Mouse (Mus musculus): ENCODE results near the gene Sertad3. TPM values are rescaled to one million over a fixed set of nuclear protein-coding genes. Genes with fewer than 3 reads are reported as not detected.

The Sertad3 gene
- polyA plus RNA-seq, 1 experiment from 2014 or later = 21.9 TPM

DNA sequence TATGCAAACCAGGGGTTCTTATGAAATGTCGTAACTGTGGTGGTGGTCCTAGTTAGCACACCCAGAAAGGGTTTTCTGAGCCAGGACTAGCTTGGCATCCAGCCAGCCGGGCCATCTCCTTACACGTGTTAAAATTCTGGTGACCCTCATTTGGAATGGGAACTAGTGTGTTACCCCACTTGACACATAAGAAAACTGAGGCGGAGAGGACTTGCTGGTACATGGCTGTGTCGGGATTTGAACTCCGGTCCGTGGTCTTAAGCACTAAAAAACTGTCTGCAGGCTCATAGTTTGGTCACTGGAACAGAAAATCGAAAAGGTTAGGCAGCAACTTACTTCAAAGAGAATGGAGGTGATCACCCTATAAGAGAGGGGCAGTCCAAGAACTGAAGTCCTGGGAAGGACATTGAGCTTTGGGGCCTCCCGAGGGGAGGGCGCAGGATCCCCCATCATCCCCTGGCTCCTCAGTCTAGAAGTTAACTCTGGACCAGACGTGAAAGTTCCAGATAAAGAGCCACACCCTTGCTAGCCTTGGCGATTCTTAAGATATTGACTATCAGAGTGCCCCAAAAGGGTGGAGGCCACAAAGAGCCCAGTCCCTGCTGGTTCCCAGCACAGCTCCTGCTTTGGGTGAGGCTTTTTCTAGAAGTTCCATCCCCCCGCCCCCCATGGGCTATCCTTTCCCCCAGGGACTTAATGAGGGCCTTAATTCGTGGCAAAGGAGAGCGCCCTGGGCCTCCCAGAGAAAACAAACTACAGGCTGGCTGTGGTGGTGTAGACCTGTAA lies 25.0 kb upstream of the Sertad3 start:
- no peak for ATAC-seq (ENCODE audit: low FRiP score)
- H3K36me3 ChIP-seq (replicated peaks) = no peaks in the 10 kb centered on the region

DNA sequence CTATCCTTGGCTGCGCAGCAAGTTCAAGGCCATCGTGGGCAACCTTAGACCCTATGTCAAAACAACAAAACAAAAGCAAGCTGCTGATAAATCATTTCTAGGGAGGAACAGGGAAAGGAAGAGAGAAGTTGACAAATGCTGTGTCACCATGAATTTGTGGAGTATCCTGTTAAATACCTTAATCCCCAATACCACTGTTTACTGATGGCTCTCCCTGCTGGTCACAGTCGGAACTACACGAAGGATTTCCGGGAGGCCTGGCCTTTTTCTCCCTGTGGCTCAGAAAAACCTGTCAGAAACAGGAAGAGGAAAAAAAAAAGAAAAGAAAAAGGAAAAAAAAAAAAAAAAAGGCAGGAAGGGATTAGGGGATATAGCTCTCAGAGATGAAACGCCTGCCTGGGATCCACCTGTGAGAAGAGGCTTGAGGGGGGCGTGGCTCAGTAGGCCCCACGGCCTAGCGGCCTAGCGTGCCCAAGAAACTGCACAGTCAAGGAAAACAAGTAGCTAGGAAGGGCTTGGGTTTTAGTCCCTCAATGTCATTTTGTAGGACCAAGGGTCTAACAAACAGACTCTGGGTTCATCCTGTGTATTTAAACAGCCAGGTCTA lies 24.2 kb upstream of the Sertad3 start:
- Histone ChIP-seq H3K36me3 (replicated peaks) (no peaks in the 10 kb centered on the region), H3K27me3 (peaks cover 41% of the 10 kb centered on the region), H3K27ac (0 out of 2 replicates have a peak overlapping the region, but pooled peaks have one; percentile 15), H3K4me1 (peaks cover 24% of the 10 kb centered on the region), H3K9ac (no peak overlapping the region), H3K4me2 (no peak overlapping the region), H3K4me3 (replicated peaks) (no peak overlapping the region), H3K9me3 (no peaks in the 10 kb centered on the region)
- ATAC-seq (ENCODE audit: low FRiP score) = no peak
- 62% methylated on average over 10 of the region's 10 CpGs for WGBS

More for the DNA sequence above, 25.0 kb upstream of the Sertad3 start:
- peak overlapping the region; percentile 97 for H3K4me2 ChIP-seq
- H3K4me1 ChIP-seq = peaks cover 24% of the 10 kb centered on the region
- peak overlapping the region; percentile 15; the same call in 1 of the 2 replicates for H3K27ac ChIP-seq
- H3K9me3 ChIP-seq = no peaks in the 10 kb centered on the region
- WGBS = 52% methylated on average over 15 of the region's 15 CpGs
- H3K4me3 ChIP-seq (replicated peaks) = peak overlapping the region; percentile 51
- H3K9ac ChIP-seq = no peak overlapping the region
- H3K27me3 ChIP-seq = peaks cover 42% of the 10 kb centered on the region

DNA sequence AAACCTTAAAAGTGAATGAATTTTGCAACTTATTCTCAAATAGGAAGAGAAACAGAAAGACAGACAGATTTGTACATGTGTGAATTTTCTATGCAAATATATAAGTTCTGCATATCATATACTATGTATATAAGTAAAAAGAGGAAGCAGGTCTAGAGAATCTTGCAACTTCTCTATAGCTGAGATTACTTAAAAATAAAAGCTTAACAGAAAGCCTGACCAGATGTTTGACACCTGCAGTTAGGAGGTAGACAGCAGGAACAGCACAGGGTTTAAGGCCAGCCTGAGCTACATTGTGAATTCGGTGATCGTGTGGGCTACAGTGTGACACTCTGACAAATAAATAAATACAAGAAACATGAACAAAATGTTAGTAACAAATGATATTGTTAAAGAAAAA lies 22.2 kb upstream of the Sertad3 start:
- WGBS = 96% methylated on average over 2 of the region's 2 CpGs
- H3K4me2 ChIP-seq = no peak overlapping the region
- no peak overlapping the region for H3K27ac ChIP-seq
- no peak overlapping the region for H3K9ac ChIP-seq
- no peaks in the 10 kb centered on the region for H3K9me3 ChIP-seq
- ATAC-seq (ENCODE audit: low FRiP score) = no peak
- H3K36me3 ChIP-seq (replicated peaks) = no peaks in the 10 kb centered on the region
- peaks cover 21% of the 10 kb centered on the region for H3K27me3 ChIP-seq
- H3K4me1 ChIP-seq = peaks cover 17% of the 10 kb centered on the region
- no peak overlapping the region for H3K4me3 ChIP-seq (replicated peaks)

DNA sequence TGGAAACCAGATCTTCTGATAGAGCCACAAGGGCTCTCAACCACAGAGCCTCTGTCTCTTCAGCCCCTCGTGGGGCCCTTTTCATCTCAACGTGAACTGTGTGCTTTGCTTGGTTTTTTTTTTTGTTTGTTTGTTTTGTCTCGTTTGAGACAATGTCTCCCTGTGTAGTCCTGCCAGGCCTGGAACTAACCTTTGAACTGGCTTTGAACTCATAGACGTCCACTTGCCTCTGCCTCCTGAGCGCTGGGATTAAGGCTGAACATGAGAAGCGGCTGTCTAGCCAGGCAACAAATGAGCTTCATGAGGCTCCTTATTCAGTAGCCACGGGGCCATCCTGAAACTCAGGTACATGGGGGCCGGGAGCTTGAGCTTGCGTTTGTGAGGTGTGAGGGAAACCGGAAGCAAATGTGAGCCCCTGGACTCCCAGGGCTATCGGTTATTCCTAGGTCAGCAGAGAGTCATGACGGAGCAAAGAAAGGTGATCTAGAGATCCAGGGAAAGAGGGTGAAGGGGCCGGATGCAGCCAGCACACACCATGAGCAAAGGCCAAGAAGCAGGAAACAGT lies 21.3 kb upstream of the Sertad3 start:
- no peak overlapping the region for H3K27ac ChIP-seq
- no peaks in the 10 kb centered on the region for H3K9me3 ChIP-seq
- 55% methylated on average over 13 of the region's 13 CpGs for WGBS
- no peak overlapping the region for H3K9ac ChIP-seq
- H3K4me1 ChIP-seq = 0 out of 2 replicates have a peak, but pooled peaks cover 8% of the 10 kb centered on the region
- H3K4me2 ChIP-seq = no peak overlapping the region
- ATAC-seq (ENCODE audit: low FRiP score) = no peak
- no peak overlapping the region for H3K4me3 ChIP-seq (replicated peaks)
- H3K27me3 ChIP-seq = peaks cover 11% of the 10 kb centered on the region; the same call in 1 of the 2 replicates
- no peaks in the 10 kb centered on the region for H3K36me3 ChIP-seq (replicated peaks)

DNA sequence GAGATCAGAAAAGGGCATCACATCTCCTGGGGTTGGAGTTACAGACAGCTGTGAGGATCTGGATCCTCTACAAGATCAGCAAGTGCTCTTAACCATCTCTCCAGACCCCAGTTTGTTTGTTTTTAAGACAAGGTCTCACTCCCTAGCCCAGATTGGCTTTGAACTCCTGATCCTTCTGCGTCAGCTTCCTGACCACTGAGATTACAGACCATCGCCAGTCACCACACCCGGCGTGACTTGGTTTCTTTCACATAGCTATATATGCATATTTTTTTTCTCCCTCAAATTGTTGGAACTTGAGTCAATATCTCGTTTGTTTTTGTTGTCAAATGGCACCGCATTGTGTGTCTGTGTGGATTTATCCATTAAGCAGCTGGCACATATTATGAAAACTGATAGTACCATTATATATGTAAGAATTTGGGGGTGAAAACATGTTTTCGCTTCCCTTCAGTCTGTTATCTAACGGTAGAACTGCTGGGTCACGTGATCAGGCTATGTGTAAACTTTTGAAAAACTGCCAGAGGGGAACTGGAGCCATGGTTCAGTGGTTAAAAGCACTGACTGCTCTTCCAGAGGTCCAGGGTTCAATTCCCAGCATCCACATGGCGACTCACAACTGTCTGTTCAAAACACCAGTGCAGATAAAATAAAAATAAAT lies 19.0 kb upstream of the Sertad3 start:
- Histone ChIP-seq H3K27ac (no peak overlapping the region), H3K4me1 (no peaks in the 10 kb centered on the region), H3K4me3 (replicated peaks) (no peak overlapping the region), H3K9ac (no peak overlapping the region), H3K27me3 (no peaks in the 10 kb centered on the region), H3K36me3 (replicated peaks) (no peaks in the 10 kb centered on the region), H3K4me2 (no peak overlapping the region), H3K9me3 (no peaks in the 10 kb centered on the region)
- ATAC-seq (ENCODE audit: low FRiP score) = no peak
- 80% methylated on average over 10 of the region's 10 CpGs for WGBS

DNA sequence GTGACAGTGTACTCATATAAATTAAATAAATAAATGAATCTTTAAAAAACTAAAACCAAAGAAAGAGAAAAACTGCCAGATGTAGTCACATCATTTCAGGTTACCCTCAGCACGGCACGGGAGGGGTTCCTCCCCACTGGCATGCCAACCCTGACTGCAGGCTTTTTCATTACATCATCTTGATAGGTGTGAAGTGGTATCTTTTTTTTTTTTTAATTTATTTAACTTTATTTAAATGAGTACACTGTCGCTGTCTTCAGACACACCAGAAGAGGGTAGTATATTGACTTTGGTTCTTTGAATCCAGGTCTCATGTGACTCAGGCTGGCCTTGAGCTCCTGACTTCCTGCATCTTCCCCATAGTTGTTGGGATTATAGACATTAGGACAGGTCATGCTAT lies 18.3 kb upstream of the Sertad3 start:
- H3K4me3 ChIP-seq (replicated peaks) = no peak overlapping the region
- no peaks in the 10 kb centered on the region for H3K27me3 ChIP-seq
- H3K9ac ChIP-seq = no peak overlapping the region
- H3K9me3 ChIP-seq = no peaks in the 10 kb centered on the region
- H3K4me1 ChIP-seq = no peaks in the 10 kb centered on the region
- H3K4me2 ChIP-seq = no peak overlapping the region
- WGBS = 93% methylated on average over 3 of the region's 3 CpGs
- H3K27ac ChIP-seq = no peak overlapping the region
- no peaks in the 10 kb centered on the region for H3K36me3 ChIP-seq (replicated peaks)
- ATAC-seq (ENCODE audit: low FRiP score) = no peak

DNA sequence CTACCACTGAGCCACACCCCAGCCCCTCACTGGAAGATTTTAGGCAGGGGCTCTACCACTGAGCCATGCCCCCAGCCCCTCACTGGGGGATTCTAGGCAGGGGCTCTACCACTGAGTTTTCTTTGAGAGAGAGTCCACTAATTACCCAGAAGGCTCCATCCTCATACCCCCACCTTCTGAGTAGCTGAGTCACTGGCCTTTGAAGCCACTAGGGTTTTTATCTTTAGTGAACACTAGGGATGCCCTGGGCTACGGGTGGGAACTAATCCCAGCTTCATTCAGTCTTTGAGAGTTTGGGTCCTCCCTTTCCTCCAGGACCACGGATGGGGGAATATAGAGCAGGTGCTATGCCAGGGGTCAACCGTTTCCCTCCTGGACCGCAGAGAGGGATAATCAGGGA lies 15.0 kb upstream of the Sertad3 start:
- no peaks in the 10 kb centered on the region for H3K4me1 ChIP-seq
- H3K4me3 ChIP-seq (replicated peaks) = no peak overlapping the region
- WGBS = 92% methylated on average over 4 of the region's 4 CpGs

DNA sequence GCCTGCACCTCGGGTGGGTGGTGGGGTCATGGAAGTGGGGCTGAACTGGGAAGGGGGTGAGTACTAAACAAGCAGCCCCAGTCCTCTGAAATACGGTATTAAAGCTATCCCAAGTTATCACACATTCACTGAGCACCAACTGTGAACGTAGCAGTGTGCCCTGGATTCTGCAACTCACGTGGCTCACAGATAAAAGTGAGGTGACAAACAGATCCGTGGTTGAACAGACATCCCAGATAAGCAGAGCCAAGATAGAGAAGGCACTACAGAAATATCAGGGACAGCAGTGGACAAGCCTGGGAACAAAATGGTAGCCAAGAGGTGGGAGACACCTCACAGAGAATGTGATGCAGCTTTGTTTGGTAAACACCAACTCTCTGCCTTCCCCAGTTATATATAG lies 13.9 kb upstream of the Sertad3 start:
- ATAC-seq (ENCODE audit: low FRiP score) = no peak
- H3K27ac ChIP-seq = no peak overlapping the region
- H3K36me3 ChIP-seq (replicated peaks) = no peaks in the 10 kb centered on the region
- no peaks in the 10 kb centered on the region for H3K9me3 ChIP-seq
- WGBS = 91% methylated on average over 5 of the region's 5 CpGs
- no peaks in the 10 kb centered on the region for H3K27me3 ChIP-seq
- H3K4me2 ChIP-seq = no peak overlapping the region
- no peak overlapping the region for H3K9ac ChIP-seq
- H3K4me1 ChIP-seq = no peaks in the 10 kb centered on the region
- H3K4me3 ChIP-seq (replicated peaks) = no peak overlapping the region

More for the DNA sequence above, 15.0 kb upstream of the Sertad3 start:
- no peak overlapping the region for H3K4me2 ChIP-seq
- H3K9me3 ChIP-seq = no peaks in the 10 kb centered on the region
- no peak overlapping the region for H3K9ac ChIP-seq
- H3K27ac ChIP-seq = no peak overlapping the region
- no peak for ATAC-seq (ENCODE audit: low FRiP score)
- H3K36me3 ChIP-seq (replicated peaks) = no peaks in the 10 kb centered on the region
- H3K27me3 ChIP-seq = no peaks in the 10 kb centered on the region

DNA sequence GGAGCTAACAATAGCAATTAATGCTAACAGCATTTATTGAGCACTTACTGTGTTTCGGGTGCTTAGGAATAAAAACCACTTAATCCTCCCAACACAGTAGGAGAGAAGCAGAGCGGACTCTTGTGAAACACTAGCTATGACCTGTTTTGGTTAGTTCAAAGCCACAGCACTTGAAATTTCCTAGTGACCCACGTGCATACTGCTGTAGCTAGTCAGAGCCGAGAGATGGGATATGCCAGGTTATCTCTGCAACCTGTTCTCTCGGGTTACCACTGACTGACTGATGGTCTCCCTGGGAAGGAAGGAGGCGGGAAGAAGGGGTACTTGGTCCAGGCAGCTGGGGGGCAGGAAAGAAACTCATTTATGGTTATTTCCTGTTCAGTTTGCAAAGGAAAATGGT lies 13.1 kb upstream of the Sertad3 start:
- H3K9ac ChIP-seq = no peak overlapping the region
- WGBS = 88% methylated on average over 6 of the region's 6 CpGs

DNA sequence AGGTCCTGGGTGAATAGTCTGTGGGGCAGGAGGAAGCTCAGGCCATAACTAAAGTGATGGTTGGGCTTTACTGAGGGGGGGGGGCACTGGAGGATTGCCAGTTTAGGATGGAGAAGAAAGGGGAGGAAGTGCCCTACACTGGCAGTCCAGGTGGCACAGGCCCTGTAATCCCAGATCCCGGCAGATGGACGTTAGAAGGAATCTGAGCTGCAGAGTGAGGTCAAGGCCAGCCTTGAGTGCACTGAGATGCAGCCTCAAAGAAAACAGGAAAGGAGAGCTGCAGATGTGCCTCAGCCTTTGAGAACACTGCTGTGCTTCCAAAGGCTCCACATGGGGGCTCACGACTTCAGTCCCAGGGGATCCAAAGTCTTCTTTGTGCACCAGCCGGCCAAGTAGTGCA lies 5.9 kb upstream of the Sertad3 start:
- no peak for ATAC-seq (ENCODE audit: low FRiP score)
- H3K36me3 ChIP-seq (replicated peaks) = no peaks in the 10 kb centered on the region
- WGBS = 40% methylated on average over 4 of the region's 4 CpGs
- H3K27ac ChIP-seq = no peak overlapping the region
- H3K9ac ChIP-seq = no peak overlapping the region
- H3K4me3 ChIP-seq (replicated peaks) = no peak overlapping the region
- H3K27me3 ChIP-seq = no peaks in the 10 kb centered on the region
- peaks cover 3% of the 10 kb centered on the region; the same call in 1 of the 2 replicates for H3K4me1 ChIP-seq
- H3K4me2 ChIP-seq = no peak overlapping the region
- no peaks in the 10 kb centered on the region for H3K9me3 ChIP-seq

More for the DNA sequence above, 13.1 kb upstream of the Sertad3 start:
- no peak overlapping the region for H3K4me3 ChIP-seq (replicated peaks)
- no peaks in the 10 kb centered on the region for H3K4me1 ChIP-seq
- no peak overlapping the region for H3K27ac ChIP-seq
- no peak for ATAC-seq (ENCODE audit: low FRiP score)
- H3K36me3 ChIP-seq (replicated peaks) = no peaks in the 10 kb centered on the region
- no peak overlapping the region for H3K4me2 ChIP-seq
- H3K9me3 ChIP-seq = no peaks in the 10 kb centered on the region
- no peaks in the 10 kb centered on the region for H3K27me3 ChIP-seq

DNA sequence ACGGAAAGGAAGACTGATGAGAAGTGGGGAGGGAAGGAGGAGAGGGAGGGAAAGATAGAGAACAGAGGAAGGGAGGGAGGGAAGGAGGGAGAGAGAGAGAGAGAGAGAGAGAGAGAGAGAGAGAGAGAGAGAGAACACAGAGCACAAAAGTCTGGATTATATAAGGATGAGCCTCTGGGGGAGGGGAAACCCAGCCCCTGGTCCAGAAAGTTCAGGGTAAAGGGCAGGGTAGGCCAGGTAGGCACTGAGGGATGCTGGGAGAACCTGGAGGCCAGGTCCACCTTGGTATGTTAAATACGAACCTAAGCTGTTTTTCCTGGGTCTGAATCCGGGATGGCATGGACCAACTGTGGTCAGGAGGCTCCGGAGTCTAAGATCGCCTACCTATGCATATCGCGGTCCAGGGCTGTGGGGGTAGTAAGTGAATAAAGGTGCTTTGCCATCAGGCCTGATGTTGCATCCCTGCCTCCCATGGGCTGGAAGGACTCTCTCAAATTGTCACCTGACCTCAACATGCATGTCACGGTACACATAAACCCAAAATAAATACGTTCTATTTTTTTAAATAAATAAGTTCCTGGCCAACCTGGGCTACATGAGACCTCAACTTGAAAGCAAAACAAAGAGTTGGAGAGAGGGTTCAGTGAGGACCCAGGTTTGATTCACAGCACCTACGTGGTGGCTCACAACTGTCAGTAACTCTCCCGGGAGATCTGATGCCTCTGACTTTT lies 2.0 kb upstream of the Sertad3 start:
- Histone ChIP-seq H3K27me3 (no peaks in the 10 kb centered on the region), H3K9me3 (no peaks in the 10 kb centered on the region)
- no peak for ATAC-seq (ENCODE audit: low FRiP score)

DNA sequence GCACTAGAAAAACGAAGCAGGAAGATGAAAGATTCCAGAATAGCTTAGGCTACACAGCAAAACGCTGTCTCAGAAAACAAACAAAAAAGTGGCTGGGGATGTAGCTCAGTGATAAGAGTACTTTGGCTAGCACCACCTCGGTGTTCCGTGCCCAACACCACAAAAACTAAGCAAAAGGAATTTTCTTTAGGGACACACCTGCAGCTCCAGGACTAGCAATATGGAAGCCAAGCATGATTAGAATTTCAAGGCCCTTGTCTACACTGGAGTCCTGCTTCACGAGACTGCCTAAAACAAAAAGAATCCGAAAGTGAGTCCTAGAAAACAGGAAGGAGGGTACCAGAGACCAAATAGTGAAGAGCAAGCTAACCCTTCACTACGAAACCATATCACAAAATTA lies 972 bp upstream of the Sertad3 start:
- Histone ChIP-seq H3K4me1 (peaks cover 4% of the 10 kb centered on the region), H3K9ac (0 out of 2 replicates have a peak overlapping the region, but pooled peaks have one; percentile 62), H3K9me3 (no peaks in the 10 kb centered on the region), H3K27me3 (no peaks in the 10 kb centered on the region), H3K36me3 (replicated peaks) (peaks cover 16% of the 10 kb centered on the region), H3K4me2 (peak overlapping the region; percentile 75), H3K27ac (peak overlapping the region; percentile 54; the same call in 1 of the 2 replicates), H3K4me3 (replicated peaks) (peak overlapping the region; percentile 73)
- WGBS = 50% methylated on average over 7 of the region's 7 CpGs
- no peak for ATAC-seq (ENCODE audit: low FRiP score)

More for the DNA sequence above, 2.0 kb upstream of the Sertad3 start:
- WGBS = 91% methylated on average over 11 of the region's 11 CpGs
- Histone ChIP-seq H3K4me1 (peaks cover 4% of the 10 kb centered on the region), H3K9ac (no peak overlapping the region), H3K4me2 (no peak overlapping the region), H3K4me3 (replicated peaks) (no peak overlapping the region), H3K36me3 (replicated peaks) (peaks cover 7% of the 10 kb centered on the region), H3K27ac (no peak overlapping the region)
